Mouse (Mus musculus) small intestine, adult 2 months (tissue): ENCODE measurements around the gene Igf2bp1.

Source experiments
- CTCF ChIP-seq: fragments of 200-500 bp; IDR thresholded peaks from 2 replicates; pipeline ENCODE4 v1.5.1; 2012; ENCODE audit warnings: low read depth, mild to moderate bottlenecking, control low read depth, inconsistent platforms, low read length, moderate library complexity, mixed read lengths; ENCODE audit not compliant: insufficient replicate concordance, insufficient read length; ENCODE audit errors: extremely low read depth
- POLR2A ChIP-seq: fragments of 200-500 bp; IDR thresholded peaks from 2 replicates; pipeline ENCODE4 v1.6.1; 2012; ENCODE audit warnings: low read depth, mild to moderate bottlenecking, control low read depth, inconsistent platforms, low read length, moderate library complexity

- TF ChIP-seq CTCF (no peak), POLR2A (no peak)
Measured at GRCm38 (mm10) chr11:95982475-95982874, 23.3 kb downstream of the Igf2bp1 start.
